Mouse (Mus musculus) midbrain, embryonic 14.5 days (tissue): ENCODE data around the gene B230217C12Rik. TPM values are rescaled to one million over a fixed set of nuclear protein-coding genes. Genes with fewer than 3 reads are reported as not detected.

Source experiments
- ATAC-seq: fragments of 200-750 bp; cut with Nextera tagmentation; 2 replicates; pipeline ENCODE4 v1.8.0; 2017; ENCODE audit warnings: moderate number of reproducible peaks, moderate library complexity; ENCODE audit not compliant: low FRiP score, low TSS enrichment
- DNase-seq: peaks from one replicate; pipeline ENCODE4 v3.0.0-alpha.2; 2015
- H3K27ac ChIP-seq: fragments of 300-500 bp; sonication (generic); replicated peaks from 2 replicates; pipeline ENCODE4 v1.5.1; 2014; ENCODE audit warnings: mild to moderate bottlenecking, low read depth, low read length, moderate library complexity
- H3K27me3 ChIP-seq: fragments of 300-500 bp; sonication (generic); 2 replicates; pipeline ENCODE4 v1.6.1; 2014; ENCODE audit warnings: low read length, control low read depth, mixed read lengths; ENCODE audit not compliant: control insufficient read depth, insufficient read depth
- H3K36me3 ChIP-seq: fragments of 300-500 bp; sonication (generic); 2 replicates; pipeline ENCODE4 v1.6.1; 2014; ENCODE audit warnings: low read length, control low read depth; ENCODE audit not compliant: control insufficient read depth, insufficient read depth
- H3K4me1 ChIP-seq: fragments of 300-500 bp; sonication (generic); 2 replicates; pipeline ENCODE4 v1.6.1; 2014; ENCODE audit warnings: mild to moderate bottlenecking, antibody characterized with exemption, low read length, control low read depth; ENCODE audit not compliant: control insufficient read depth, insufficient read depth
- H3K4me2 ChIP-seq: fragments of 300-500 bp; sonication (generic); 2 replicates; pipeline ENCODE4 v1.6.1; 2014; ENCODE audit warnings: mild to moderate bottlenecking, low read length, moderate library complexity
- H3K4me3 ChIP-seq: fragments of 300-500 bp; sonication (generic); replicated peaks from 2 replicates; pipeline ENCODE4 v1.5.1; 2014; ENCODE audit warnings: low read depth, low read length
- H3K9ac ChIP-seq: fragments of 300-500 bp; sonication (generic); replicated peaks from 2 replicates; pipeline ENCODE4 v1.6.1; 2014; ENCODE audit warnings: mild to moderate bottlenecking, low read length, moderate library complexity
- H3K9me3 ChIP-seq: fragments of 300-500 bp; sonication (generic); 2 replicates; pipeline ENCODE4 v1.6.1; 2016; ENCODE audit warnings: low read length, control low read depth, mixed read lengths; ENCODE audit not compliant: control insufficient read depth
- WGBS: fragments of 180-500 bp; shearing (Covaris S2); extraction: QIAGEN DNeasy Blood & Tissue Kit; methylation state at CpG from one replicate; pipeline ENCODE4 v1.1.7; 2014; 5-methylcytosine and 5-hydroxymethylcytosine counted together
- polyA plus RNA-seq: library from polyadenylated mRNA; unstranded; fragments of >200 nt; fragmentation: Nextera tagmentation; extraction: Ambion mirVana; gene quantifications from 2 replicates; pipeline ENCODE4 v1.2.1, GENCODE M21; 2014

The B230217C12Rik gene
- polyA plus RNA-seq, 1 experiment from 2014 or later, result 32.4 TPM

DNA sequence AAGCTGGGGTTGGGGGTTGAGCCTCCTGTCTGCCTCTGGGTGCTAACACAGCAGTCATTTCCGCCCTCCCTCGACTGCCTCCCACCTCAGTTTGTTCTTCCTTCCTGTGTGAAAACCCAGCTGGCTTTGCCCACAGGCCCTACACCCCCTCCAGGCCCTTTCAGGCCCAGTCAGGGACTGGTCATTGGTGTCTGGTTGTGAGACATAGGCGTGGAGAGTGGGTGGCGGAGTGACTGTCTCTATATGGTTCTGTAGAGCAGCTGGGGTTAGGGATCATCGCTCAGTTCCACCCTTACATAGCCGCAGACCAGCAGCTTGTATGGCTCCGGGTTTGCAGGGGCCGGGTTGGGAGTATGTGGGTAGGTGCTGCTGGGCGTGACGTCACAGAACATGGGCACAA lies 15.3 kb upstream of the B230217C12Rik start:
- Histone ChIP-seq H3K4me1 (no peaks in the 10 kb centered on the region), H3K27ac (0 out of 2 replicates have a peak overlapping the region, but pooled peaks have one; percentile 17), H3K4me2 (no peak overlapping the region), H3K9me3 (no peaks in the 10 kb centered on the region), H3K4me3 (no peak overlapping the region), H3K36me3 (peaks cover 68% of the 10 kb centered on the region), H3K9ac (no peak overlapping the region), H3K27me3 (no peaks in the 10 kb centered on the region)
- 91% methylated on average over 10 of the region's 10 CpGs for WGBS
- DNase-seq (no peak), ATAC-seq (no peak)

DNA sequence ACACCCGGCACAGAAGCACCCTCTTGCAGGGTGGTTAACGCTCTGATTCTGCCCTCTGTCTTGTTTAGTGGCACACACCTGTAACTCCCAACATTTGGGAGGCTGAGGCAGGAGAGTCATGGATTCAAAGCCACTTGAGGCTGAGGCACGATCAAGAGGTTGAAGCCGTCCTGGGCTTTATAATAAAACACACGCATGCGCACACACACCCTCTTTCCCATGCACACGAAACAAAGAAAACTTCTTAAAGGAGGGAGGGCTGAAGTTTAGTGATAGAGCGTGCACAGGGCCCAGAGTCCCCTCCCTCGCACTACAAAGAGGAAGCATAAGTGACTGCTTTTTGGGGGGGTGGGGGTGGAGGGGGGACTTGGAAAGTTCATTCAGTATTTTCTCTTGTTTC lies 14.6 kb upstream of the B230217C12Rik start:
- no peak for DNase-seq
- H3K4me3 ChIP-seq, result no peak overlapping the region
- H3K4me1 ChIP-seq, result no peaks in the 10 kb centered on the region
- WGBS, result 90% methylated on average over 9 of the region's 9 CpGs
- H3K9me3 ChIP-seq, result no peaks in the 10 kb centered on the region
- H3K27ac ChIP-seq, result no peak overlapping the region
- H3K36me3 ChIP-seq, result peaks cover 66% of the 10 kb centered on the region
- ATAC-seq, result no peak
- no peak overlapping the region for H3K9ac ChIP-seq
- H3K27me3 ChIP-seq, result no peaks in the 10 kb centered on the region
- H3K4me2 ChIP-seq, result no peak overlapping the region

DNA sequence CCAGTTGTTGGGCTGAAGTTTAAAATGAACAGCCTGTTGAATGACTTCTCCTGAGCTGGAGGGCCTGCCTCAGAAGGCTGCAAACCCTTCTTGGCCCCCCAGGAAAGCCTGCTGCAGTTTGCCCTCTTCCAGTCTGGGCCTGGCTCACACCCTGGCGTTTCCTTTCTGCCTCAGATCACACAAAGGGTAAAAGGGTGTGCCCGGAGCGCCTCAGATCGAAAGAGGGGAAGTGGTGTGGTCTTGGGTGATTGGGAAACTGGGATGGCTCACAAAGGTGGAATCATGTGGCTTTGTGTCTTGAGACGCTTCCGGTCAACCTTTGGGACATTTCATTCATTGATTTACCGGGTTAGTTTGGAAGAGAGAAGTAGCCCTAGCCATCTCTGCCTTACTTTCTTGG lies 14.2 kb upstream of the B230217C12Rik start:
- Histone ChIP-seq H3K9me3 (no peaks in the 10 kb centered on the region), H3K36me3 (peaks cover 62% of the 10 kb centered on the region), H3K4me1 (no peaks in the 10 kb centered on the region), H3K27ac (no peak overlapping the region), H3K4me2 (no peak overlapping the region), H3K9ac (no peak overlapping the region), H3K27me3 (no peaks in the 10 kb centered on the region), H3K4me3 (no peak overlapping the region)
- no peak for ATAC-seq
- no peak for DNase-seq
- 79% methylated on average over 7 of the region's 7 CpGs for WGBS

DNA sequence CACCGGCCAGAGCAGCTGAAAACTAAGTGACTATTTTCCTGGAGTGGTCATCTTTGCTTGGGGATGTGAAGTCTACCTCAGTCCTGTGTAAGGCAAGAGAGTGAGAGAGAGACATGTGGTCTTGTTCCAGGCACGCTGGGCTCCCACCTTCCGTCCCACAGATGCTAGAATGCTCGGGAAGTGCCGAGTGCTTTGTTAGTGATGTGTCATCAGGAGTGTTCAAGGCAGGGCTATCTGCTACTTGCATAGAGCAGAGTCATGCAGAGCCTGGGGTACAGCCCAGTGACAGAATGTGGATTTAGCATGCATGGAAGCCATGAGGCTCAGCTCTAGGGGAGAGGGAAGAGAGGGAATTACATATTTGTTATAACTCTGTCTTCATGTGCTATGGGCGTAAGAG lies 12.9 kb upstream of the B230217C12Rik start:
- Histone ChIP-seq H3K4me3 (no peak overlapping the region), H3K9me3 (no peaks in the 10 kb centered on the region), H3K27me3 (no peaks in the 10 kb centered on the region), H3K36me3 (peaks cover 69% of the 10 kb centered on the region), H3K4me2 (no peak overlapping the region), H3K9ac (no peak overlapping the region), H3K4me1 (no peaks in the 10 kb centered on the region), H3K27ac (no peak overlapping the region)
- WGBS, result 89% methylated on average over 6 of the region's 6 CpGs
- ATAC-seq (no peak), DNase-seq (no peak)

DNA sequence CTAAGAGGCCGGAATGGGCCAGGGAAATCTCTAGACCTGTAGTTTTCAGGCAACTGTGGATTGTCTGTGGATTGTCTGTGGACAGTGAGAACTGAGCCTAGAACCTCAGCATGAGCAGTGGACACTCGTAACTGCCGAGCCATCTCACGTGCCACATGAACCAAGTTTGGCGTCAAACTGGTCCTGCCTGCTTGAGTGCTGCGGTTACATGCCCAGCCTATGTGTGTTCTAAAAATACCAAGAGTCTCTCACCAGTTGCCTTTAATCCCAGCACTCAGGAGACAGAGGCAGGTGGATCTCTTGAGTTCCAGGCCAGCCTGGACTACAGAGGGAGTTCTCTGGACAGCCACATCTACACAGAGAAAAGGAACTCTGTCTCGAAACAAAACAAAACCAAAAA lies 11.2 kb upstream of the B230217C12Rik start:
- DNase-seq, result no peak
- no peak overlapping the region for H3K9ac ChIP-seq
- no peaks in the 10 kb centered on the region for H3K4me1 ChIP-seq
- H3K36me3 ChIP-seq, result peaks cover 69% of the 10 kb centered on the region
- no peak overlapping the region for H3K27ac ChIP-seq
- no peaks in the 10 kb centered on the region for H3K9me3 ChIP-seq
- no peak overlapping the region for H3K4me2 ChIP-seq
- H3K4me3 ChIP-seq, result no peak overlapping the region
- no peaks in the 10 kb centered on the region for H3K27me3 ChIP-seq
- no peak for ATAC-seq
- 97% methylated on average over 7 of the region's 7 CpGs for WGBS

DNA sequence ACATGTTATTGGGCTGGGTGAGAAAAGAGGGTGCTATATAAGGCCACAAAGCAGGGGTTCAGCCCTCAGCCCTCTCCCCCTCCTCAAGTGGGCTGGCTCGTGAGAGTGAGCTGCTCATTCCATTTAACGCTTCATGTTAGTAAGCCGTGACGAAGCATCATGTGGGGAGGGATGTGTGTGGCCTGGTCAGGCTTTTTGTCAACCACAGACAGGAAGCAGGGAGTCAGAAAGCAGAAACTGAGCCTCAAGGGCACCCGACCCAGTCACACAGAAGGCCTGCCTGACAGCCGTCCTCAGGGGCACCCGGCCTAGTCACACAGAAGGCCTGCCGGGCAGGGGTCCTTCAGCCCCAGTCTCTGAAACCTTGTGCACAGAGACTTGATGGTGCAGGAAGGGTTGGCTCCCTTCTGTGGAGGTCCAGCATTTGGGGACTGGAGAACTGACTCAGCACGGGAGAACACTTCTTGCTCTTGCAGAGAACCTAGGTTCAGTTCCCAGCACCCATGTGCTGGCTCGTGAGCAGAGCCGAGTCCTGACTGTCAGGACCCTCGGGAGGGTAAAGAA lies 10.6 kb upstream of the B230217C12Rik start:
- 82% methylated on average over 12 of the region's 12 CpGs for WGBS
- DNase-seq (no peak), ATAC-seq (no peak)
- Histone ChIP-seq H3K27me3 (no peaks in the 10 kb centered on the region), H3K4me2 (no peak overlapping the region), H3K9ac (no peak overlapping the region), H3K4me3 (no peak overlapping the region), H3K4me1 (no peaks in the 10 kb centered on the region), H3K36me3 (peaks cover 70% of the 10 kb centered on the region), H3K9me3 (no peaks in the 10 kb centered on the region), H3K27ac (no peak overlapping the region)

DNA sequence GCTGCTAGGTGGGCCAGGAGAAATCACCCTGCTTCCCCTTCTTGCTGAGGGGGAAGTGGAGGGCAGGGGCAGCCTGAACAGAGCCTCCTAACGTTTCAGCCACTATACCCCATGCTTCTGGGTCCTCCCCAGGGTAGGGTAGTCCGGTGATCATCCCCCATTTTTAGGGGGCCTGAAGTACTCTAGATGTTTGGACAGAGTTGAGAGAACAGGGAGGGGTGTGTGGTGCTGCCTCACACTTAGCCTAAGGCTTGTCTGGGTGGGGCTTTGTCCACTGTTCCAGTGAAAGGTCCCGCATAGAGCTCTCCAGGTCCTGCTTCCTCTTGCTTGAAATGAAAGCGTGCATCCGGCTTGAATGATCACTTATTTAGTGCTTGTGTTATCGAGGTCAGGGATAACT lies 10.1 kb upstream of the B230217C12Rik start:
- no peak for DNase-seq
- no peak for ATAC-seq
- Histone ChIP-seq H3K4me1 (no peaks in the 10 kb centered on the region), H3K27ac (no peak overlapping the region), H3K4me3 (no peak overlapping the region), H3K9me3 (no peaks in the 10 kb centered on the region), H3K9ac (no peak overlapping the region), H3K4me2 (no peak overlapping the region), H3K27me3 (no peaks in the 10 kb centered on the region), H3K36me3 (peaks cover 68% of the 10 kb centered on the region)
- 85% methylated on average over 6 of the region's 6 CpGs for WGBS

DNA sequence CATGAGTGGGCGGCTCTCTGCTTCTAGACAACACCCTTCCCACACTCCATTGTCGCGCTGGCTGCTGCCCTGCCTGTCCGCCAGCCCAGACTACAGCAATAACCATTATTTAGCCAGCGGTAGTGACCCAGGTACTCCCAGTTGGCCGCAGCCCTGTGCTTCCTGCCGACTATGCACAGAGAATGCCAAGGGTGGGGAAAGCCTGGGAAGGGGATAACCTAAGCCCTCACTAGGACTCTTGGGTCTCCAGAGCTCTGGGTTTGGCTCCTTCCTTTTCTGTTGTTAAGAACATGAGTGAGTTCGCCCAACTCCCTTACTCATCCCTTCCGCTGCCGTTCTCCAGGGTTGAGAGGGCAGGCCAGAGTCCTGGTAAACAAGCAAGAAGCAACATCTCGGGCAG lies 8.6 kb upstream of the B230217C12Rik start:
- ATAC-seq, result no peak

DNA sequence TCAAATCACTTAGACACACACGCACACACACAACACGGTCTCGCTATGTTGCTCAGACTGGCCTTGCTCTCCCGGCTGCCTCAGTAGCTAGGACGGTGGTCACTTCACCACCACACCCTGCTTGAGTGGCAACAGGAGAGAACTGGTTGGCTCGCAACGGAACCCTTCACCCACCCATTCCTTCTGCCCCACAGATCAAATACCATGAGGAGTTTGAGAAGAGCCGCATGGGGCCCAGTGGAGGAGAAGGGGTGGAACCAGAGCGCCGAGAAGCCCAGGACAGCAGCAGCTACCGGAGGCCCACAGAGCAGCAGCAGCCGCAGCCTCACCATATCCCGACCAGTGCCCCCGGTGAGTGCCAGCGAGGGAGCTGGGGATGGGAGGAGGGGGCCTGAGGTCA lies 7.2 kb upstream of the B230217C12Rik start:
- ATAC-seq, result no peak
- no peaks in the 10 kb centered on the region for H3K27me3 ChIP-seq
- no peak overlapping the region for H3K9ac ChIP-seq
- no peak for DNase-seq
- H3K36me3 ChIP-seq, result peaks cover 74% of the 10 kb centered on the region
- H3K27ac ChIP-seq, result no peak overlapping the region
- H3K4me2 ChIP-seq, result no peak overlapping the region
- no peak overlapping the region for H3K4me3 ChIP-seq
- H3K4me1 ChIP-seq, result no peaks in the 10 kb centered on the region
- H3K9me3 ChIP-seq, result no peaks in the 10 kb centered on the region
- WGBS, result 77% methylated on average over 15 of the region's 15 CpGs

More for the DNA sequence above, 8.6 kb upstream of the B230217C12Rik start:
- 86% methylated on average over 11 of the region's 11 CpGs for WGBS
- Histone ChIP-seq H3K27me3 (no peaks in the 10 kb centered on the region), H3K9me3 (no peaks in the 10 kb centered on the region), H3K9ac (no peak overlapping the region), H3K27ac (no peak overlapping the region), H3K4me2 (no peak overlapping the region), H3K4me3 (no peak overlapping the region), H3K36me3 (peaks cover 66% of the 10 kb centered on the region), H3K4me1 (no peaks in the 10 kb centered on the region)
- DNase-seq, result no peak
